Mouse (Mus musculus) right cerebral cortex, postnatal 10 days (tissue): ENCODE results near the gene Ifitm6.
"Not testable (repeated sequence)": the region's sequence is repeated elsewhere in the genome, so short reads cannot be mapped to it uniquely, and the experiment has no call there.

Experiments used
- DNase-seq, 2 experiments: peaks; one replicate each; pipeline ENCODE4 v3.0.0; 2021; ENCODE audit warnings: low spot score in 2 of 2

Gene Ifitm6

GRCm38 (mm10) chr7:141008938-141009660 is 8.6 kb downstream of the Ifitm6 start:
- peak; percentile 44 to 58 for DNase-seq

DNA sequence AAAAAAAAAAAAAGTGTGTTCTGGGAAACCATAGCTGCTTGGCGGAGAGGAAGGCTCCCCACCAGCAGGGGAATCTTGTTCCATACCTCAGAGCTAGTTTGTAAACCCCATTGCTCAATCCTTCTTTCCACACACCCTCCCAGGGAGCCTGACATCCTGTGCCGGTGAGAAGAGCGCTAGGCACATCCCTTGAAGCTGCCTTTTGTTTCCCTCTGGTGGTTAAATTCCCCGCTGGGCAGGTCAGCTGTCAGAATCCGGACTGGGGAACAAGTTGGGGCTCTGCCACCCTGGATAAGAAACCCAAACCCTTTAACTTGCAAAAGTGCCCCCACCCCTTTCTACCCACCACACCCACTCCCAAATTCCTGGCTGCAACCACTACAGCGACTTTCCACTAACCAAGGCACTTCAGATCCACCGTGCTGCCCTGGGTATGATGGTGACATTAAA is 9.4 kb downstream of the Ifitm6 start:
- DNase-seq, result no peak

- peak; percentile 65 to 69 for DNase-seq
Measured at GRCm38 (mm10) chr7:141006914-141007313, 10.8 kb downstream of the Ifitm6 start.

DNA sequence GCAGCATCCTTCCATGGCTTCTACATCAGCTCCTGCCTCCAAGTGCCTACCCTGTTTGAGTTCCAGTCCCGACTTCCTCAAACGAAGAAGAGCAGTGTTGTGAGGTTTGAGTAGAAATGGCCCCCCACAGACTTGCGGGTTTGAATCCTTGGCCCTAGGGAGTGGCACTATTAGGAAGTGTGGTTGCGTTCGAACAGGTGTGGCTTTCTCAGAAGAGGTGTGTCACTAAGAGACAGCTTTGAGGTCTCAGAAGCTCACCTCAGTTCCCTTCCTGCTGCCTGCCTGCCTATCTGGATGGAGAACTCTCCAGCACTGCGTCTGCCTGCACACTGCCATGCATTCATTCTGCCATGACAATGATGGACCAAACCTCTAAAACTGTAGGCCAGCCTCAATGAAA is 11.3 kb downstream of the Ifitm6 start:
- no peak for DNase-seq

- DNase-seq, result no peak
Measured at GRCm38 (mm10) chr7:141003248-141004010, 14.3 kb downstream of the Ifitm6 start.

DNA sequence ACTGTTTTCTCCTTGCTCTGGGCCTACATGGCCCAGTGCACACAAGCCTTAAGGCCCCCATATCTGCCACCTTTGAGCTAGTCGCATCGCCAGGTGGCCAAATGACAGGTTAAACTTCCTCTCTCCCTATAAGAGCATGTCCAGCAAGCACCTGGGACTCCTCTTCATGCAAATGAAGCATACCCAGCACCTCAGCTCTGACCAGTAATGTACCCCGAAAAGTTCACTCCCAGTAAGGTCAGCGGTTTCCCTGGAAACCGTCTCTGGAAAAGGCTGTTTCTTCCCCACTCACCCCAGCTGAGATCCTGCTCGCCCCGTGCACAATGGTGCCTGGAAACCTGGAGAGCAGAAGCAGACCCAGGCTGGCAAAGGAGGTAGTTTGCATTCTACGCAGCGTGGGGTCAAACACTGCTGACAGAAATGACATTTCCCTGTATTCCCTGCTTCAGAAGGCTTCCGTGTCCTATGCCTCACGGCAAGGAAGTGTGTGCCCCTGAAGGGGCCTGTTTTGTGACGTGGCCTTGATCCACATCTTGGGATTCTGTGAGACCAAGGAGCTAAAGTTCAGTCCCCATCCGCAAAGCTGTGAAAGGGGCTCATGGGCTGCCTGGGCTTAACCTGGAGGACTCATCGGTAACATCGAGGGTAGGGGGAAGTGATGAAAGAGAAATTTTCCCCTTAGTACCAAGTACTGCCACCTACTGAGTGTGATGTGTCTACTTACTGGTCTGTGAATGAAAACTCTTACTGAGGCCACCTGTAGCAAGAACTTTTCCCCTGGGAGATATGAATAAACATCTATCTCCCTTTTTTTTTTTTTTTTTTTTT is 16.6 kb downstream of the Ifitm6 start:
- no peak for DNase-seq

DNA sequence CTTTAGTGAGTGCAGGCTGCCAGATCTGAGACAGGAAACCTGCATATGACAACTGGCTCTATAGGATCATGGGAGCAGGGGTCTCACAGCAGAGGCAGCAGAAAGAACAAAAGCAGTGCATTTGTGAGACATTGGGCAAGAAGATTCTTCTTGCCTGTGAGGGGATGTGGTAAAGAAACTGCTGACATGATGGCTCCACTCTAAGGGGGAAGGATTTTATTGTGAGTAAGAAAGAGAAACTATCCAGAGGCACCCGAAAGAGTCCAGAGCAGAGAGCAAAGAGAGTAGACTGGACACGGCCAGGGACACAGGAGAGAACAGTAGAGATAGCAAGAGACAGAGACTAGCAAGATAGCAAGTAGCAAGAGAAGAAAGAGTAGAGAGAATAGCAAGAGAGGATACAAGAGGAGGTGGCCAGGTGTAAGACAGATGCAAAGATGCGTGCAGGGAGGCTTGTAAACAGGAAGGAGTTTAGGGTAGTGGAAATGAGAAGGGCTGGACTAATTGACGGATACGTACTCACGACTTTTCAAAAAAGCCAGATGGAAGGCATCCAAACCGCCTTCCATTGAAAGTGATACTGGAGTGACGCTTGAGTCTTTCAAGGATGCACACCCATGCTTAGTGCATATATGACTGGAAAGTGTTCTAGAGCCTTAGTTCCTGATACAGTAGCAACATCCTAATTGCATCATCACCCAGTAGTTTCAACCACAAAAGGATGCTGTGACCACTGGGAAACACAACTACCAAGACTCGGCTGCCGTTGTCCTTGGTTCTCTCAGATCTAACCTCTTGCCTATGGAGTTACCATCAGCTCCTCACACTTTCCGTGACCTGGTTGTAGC is 18.6 kb downstream of the Ifitm6 start:
- DNase-seq, result no peak

GRCm38 (mm10) chr7:140997817-140998216 is 19.9 kb downstream of the Ifitm6 start:
- DNase-seq, result no peak

DNA sequence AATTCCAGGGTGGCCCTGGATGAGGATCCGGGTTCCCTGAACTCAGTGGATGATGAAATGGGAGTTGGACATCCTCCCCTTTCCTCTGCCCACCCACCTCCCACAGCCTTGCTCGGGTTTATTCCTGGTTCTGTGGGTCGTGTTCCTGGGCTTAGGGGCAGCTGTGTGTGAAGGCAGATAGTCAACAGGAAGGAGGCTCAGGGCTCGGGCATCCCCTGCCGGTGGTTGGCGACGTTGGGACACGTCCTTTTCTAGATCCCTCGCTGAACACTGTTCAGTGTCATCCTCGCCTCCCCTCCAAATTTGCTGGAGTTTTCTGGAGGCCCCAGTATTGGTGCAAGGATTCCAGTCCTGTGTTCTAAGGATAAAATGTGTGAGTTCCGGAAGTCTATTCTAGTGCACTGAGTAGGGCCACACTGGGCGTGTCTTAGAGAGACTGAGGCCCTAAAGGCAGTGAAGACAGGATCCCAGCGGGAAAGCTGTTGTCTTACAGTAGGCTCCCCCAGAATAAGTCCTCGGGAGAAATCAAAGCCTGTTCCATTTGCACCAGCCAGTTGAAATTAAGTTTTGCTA is 26.5 kb downstream of the Ifitm6 start:
- no peak for DNase-seq

GRCm38 (mm10) chr7:140990622-140991021 is 27.1 kb downstream of the Ifitm6 start:
- DNase-seq, result no peak

DNA sequence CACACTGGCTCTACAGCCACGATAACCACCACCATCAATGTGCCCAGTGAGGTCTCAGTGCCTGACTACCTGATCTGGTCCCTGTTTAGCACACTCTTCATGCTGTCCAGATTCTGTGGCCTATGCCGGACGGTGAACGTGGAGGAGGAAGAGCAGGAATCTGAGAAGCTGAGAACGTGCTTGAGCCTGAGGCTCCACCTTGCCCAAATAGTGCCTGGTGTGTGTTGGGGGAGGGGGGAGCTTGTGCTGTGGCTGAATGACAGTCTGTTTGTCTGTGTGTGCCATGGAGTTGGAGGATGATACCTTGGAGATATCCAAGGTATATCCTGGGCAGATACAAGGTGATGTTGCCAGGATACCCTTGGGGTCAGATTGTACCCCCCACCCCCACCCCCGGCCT is 27.5 kb downstream of the Ifitm6 start:
- no peak for DNase-seq

- DNase-seq, result no peak
Measured at GRCm38 (mm10) chr7:140989022-140989421, 28.7 kb downstream of the Ifitm6 start.

DNA sequence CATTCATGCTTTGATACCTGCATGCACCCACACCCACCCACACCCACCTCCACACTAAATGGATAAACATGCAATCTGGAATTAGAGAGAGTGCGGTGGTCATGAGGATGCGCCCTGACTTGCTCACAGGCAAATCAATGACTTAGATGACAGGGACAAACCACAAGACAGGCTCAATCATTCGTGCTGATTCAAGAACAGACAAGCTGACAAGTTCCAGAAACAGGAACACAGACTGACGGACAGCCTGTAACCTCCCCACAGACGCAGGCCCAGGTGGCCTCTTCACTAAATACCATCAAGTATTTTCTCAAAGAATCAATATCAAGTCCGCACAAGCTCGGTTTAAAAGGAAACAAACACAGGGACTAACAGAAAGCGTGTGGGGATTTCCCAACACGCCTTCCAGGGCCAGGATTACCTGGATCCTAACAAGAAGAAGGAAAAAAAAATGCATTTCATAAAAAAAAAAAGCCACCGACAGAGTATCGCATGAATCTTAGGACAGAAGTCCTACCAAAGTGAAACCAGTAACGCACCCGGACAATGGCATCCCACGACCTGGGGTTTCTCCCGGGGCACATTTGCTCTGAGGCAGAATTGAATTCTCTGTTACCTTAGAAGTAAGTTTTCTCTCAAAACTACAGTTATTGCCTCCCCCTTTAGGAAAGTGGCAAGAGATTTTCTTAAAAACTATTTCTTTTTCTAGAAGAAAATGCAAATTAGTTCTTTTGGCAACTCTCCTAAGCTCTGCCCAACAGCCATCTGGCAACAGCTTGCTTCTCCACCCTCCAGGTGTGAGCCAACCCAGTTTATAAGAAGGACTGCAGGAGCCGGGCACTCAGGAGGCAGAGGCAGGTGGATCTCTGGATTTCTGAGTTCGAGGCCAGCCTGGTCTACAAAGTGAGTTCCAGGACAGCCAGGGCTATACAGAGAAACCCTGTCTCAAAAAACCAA is 30.3 kb downstream of the Ifitm6 start:
- DNase-seq, result peak; percentile 34 to 40

DNA sequence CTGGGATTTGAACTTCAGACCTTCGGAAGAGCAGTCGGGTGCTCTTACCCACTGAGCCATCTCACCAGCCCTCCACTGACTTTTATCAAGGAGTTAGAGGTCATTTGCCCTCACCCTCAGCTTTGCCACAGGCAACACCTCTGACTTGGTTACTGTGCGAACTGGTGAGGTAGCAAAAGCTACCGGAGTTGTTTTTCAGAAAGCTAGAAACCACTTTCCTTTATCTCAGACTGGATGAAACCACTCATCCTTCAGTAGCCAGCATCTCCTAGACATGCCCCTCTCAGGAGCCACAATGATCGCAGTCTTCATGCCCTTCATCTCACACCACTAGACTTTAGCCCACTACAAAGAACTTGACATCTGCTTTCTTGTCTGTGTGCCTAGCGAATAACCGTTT is 34.8 kb downstream of the Ifitm6 start:
- no peak for DNase-seq

- DNase-seq, result no peak
Measured at GRCm38 (mm10) chr7:140981704-140982103, 36.0 kb downstream of the Ifitm6 start.

DNA sequence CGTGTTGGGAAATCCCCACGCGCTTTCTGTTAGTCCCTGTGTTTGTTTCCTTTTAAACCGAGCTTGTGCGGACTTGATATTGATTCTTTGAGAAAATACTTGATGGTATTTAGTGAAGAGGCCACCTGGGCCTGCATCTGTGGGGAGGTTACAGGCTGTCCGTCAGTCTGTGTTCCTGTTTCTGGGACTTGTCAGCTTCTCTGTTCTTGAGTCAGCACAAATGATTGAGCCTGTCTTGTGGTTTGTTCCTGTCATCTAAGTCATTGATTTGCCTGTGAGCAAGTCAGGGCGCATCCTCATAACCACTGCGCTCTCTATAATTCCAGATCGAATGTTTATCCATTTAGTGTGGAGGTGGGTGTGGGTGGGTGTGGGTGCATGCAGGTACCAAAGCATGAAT is 41.0 kb downstream of the Ifitm6 start:
- DNase-seq, result not testable (repeated sequence)

- no peak for DNase-seq
Measured at GRCm38 (mm10) chr7:140975465-140975864, 42.3 kb downstream of the Ifitm6 start.

- no peak for DNase-seq
Measured at GRCm38 (mm10) chr7:140974940-140975339, 42.8 kb downstream of the Ifitm6 start.

DNA sequence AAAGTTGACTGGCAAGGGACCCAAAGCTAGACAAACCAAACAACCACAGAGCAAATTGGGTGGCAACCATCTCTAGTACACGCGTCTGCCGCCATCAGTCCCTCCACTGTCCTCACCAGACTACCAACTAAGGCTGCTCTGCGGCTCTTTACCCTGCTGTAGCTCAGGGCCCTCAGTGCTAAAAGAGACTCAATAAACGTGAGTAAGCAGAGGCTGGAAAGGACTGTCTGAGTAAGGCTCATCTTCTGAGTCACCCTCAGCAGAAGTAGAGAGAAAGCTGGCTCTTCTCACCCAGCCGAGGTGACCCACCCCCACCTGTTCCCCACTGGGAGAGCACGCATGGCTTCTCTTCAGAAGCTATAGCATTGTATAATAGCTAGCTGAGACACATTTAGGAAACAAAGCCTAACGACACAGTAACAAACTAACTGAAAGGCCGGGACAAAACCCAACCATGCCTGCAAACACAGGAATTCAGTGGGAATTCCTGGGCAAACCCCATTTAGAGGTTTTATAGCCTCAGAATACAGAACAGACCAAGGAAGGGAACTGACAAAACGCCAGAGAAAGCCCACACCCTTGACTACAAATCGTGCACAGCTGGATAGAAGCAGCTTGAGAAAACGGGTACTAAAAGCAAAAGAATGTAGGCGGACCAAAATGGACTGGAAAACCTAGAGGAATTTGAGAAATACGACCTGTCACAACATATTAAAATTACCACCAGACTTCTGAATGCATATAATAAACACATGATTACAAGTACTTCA is 44.1 kb downstream of the Ifitm6 start:
- no peak for DNase-seq
